Mouse (Mus musculus) limb, embryonic 12.5 days (tissue): ENCODE data around the gene Ttc7. TPM values are rescaled to one million over a fixed set of nuclear protein-coding genes. Genes with fewer than 3 reads are reported as not detected.
A peak's percentile ranks its signal among the peaks of the same experiment; 100 is the strongest.

Experiments used
- ATAC-seq: fragments of 200-750 bp; cut with Nextera tagmentation; 2 replicates; pipeline ENCODE4 v1.8.0; 2017; ENCODE audit warnings: low read depth, moderate TSS enrichment; ENCODE audit not compliant: insufficient number of reproducible peaks, insufficient read depth, low FRiP score, low TSS enrichment
- H3K27ac ChIP-seq: fragments of 300-500 bp; sonication (generic); 2 replicates; pipeline ENCODE4 v1.5.1; 2016; ENCODE audit warnings: mild to moderate bottlenecking, moderate library complexity
- H3K27me3 ChIP-seq: fragments of 300-500 bp; sonication (generic); 2 replicates; pipeline ENCODE4 v1.6.1; 2016; ENCODE audit warnings: mild to moderate bottlenecking, moderate library complexity
- H3K36me3 ChIP-seq: fragments of 300-500 bp; sonication (generic); 2 replicates; pipeline ENCODE4 v1.6.1; 2016; ENCODE audit warnings: mild to moderate bottlenecking, moderate library complexity
- H3K4me1 ChIP-seq: fragments of 300-500 bp; sonication (generic); replicated peaks from 2 replicates; pipeline ENCODE4 v1.6.1; 2016
- H3K4me2 ChIP-seq: fragments of 300-500 bp; sonication (generic); 2 replicates; pipeline ENCODE4 v1.6.1; 2016; ENCODE audit warnings: mild to moderate bottlenecking, moderate library complexity
- H3K4me3 ChIP-seq: fragments of 300-500 bp; sonication (generic); replicated peaks from 2 replicates; pipeline ENCODE4 v1.5.1; 2016; ENCODE audit warnings: mild to moderate bottlenecking
- H3K9ac ChIP-seq: fragments of 300-500 bp; sonication (generic); replicated peaks from 2 replicates; pipeline ENCODE4 v1.6.1; 2016; ENCODE audit warnings: mild to moderate bottlenecking, moderate library complexity
- H3K9me3 ChIP-seq: fragments of 300-500 bp; sonication (generic); 2 replicates; pipeline ENCODE4 v1.6.1; 2016; ENCODE audit warnings: mild to moderate bottlenecking, moderate library complexity
- WGBS: fragments of 180-500 bp; shearing (Covaris S2); methylation state at CpG from one replicate; pipeline ENCODE4 v1.1.7; 2016; 5-methylcytosine and 5-hydroxymethylcytosine counted together
- polyA plus RNA-seq: library from polyadenylated mRNA; unstranded; fragments of >200 nt; fragmentation: Nextera tagmentation; extraction: Ambion mirVana; gene quantifications from 2 replicates; pipeline ENCODE4 v1.2.1, GENCODE M21; 2016

Ttc7 gene
- polyA plus RNA-seq, 1 experiment from 2014 or later, result 4.9 TPM

DNA sequence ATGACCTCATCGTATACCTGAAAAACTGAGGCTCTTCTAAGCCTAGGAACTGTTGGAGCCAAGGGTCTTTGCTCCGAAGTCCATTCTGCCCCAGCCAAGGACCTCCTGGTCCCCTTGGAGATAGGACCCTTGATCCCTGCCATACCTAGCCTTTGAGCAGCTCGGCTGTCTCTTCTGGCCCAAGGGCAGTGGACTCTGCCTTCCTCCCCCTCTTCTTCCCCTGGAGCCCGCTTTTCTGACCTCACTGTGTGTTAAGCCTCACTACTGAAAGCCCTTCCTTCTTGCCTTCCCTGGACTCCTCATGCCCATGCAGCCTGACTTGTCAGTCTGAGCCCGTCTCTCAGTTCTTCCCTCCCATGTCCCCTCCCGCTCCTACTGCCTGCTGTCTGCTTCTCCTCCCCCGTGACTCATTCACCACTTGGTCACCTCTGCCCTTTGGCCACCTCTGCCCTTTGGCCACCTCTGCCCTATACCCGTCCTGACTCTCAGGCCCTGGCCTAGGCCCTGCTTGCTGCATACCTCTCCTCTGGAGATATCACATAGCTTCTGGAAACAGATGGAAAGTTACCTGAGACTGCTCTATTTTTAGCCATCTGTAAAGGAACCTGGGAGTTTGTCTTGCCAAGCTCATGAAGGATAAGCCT, 60.5 kb downstream of the Ttc7 start:
- no peak for ATAC-seq
- no peak overlapping the region for H3K4me3 ChIP-seq
- H3K4me2 ChIP-seq, result no peak overlapping the region
- peaks cover 11% of the 10 kb centered on the region; the same call in 1 of the 2 replicates for H3K4me1 ChIP-seq
- H3K9ac ChIP-seq, result no peak overlapping the region
- 62% methylated on average over 8 of the region's 8 CpGs for whole genome bisulfite sequencing
- H3K27me3 ChIP-seq, result peaks cover 24% of the 10 kb centered on the region
- no peaks in the 10 kb centered on the region for H3K36me3 ChIP-seq
- no peaks in the 10 kb centered on the region for H3K9me3 ChIP-seq
- H3K27ac ChIP-seq, result no peak overlapping the region

DNA sequence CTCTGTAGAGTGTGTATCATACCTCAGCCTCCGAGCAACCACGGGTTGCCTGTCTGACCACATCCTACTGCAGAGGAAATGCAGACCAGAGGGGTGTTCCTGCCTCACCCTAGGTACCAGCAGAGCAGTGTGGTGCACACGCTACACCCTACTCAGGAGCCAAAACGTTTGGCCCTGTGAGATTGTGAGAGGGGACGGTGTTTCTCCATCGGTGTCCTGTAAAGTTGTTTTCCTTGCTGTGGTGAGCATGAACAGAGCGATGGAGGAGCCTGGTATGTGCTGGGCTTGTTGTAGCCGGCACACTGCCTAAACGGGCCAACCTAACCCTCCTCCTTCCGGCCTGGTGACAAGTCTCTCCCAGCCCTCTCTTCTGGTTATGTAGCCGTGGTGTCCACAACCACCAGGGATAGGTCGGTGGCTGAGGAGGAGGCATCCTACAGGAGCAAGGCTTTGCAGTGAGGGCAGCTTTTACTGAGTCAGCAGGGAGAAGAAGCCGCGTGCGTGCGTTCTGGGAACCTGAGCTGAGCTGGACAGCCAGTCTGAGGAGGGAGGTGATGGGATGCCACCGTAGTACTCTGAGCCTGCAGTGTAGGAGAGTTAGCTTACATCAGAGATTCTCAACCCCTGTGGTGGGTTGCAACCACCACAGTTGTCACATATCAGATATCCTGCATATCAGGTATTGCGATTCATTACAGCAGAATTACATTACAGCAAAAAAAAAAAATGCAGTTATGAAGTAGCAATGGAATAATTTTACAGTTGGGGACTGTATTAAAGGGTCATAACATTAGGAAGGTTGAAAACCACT, 62.0 kb downstream of the Ttc7 start:
- no peak overlapping the region for H3K4me2 ChIP-seq
- no peak overlapping the region for H3K4me3 ChIP-seq
- H3K27me3 ChIP-seq, result peaks cover 37% of the 10 kb centered on the region
- no peak for ATAC-seq
- no peaks in the 10 kb centered on the region for H3K9me3 ChIP-seq
- H3K36me3 ChIP-seq, result no peaks in the 10 kb centered on the region
- H3K4me1 ChIP-seq, result peaks cover 26% of the 10 kb centered on the region
- no peak overlapping the region for H3K27ac ChIP-seq
- no peak overlapping the region for H3K9ac ChIP-seq
- 76% methylated on average over 18 of the region's 18 CpGs for WGBS

GRCm38 (mm10) chr17:87345252-87345593, 62.5 kb downstream of the Ttc7 start:
- 40% methylated on average over 4 of the region's 4 CpGs for WGBS
- no peak overlapping the region for H3K27ac ChIP-seq
- H3K9ac ChIP-seq, result no peak overlapping the region
- H3K4me3 ChIP-seq, result no peak overlapping the region
- H3K4me2 ChIP-seq, result no peak overlapping the region
- peaks cover 32% of the 10 kb centered on the region for H3K4me1 ChIP-seq
- peaks cover 43% of the 10 kb centered on the region for H3K27me3 ChIP-seq
- ATAC-seq, result no peak
- no peaks in the 10 kb centered on the region for H3K36me3 ChIP-seq
- no peaks in the 10 kb centered on the region for H3K9me3 ChIP-seq

DNA sequence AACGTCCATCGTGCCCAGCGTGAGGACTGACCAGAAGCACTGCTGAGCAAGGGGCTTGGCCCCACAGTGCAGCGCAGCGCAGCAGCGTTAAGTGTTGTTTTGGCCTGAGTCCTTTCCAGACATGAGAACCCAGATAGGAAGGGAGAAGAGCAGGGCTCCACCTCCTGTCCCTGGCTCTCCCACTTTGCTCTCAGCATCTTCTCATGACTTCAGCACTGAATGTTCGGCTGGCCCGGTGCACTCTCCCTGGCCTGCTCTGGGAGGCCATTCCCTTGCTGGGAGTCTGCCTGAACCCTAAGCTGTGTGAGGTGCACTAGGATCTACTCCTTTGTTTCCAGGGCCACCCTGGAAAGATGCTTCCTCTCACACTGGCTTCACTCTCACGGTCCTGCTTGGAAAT, 65.7 kb downstream of the Ttc7 start:
- WGBS, result 50% methylated on average over 9 of the region's 9 CpGs
- H3K4me1 ChIP-seq, result peaks cover 62% of the 10 kb centered on the region
- H3K4me3 ChIP-seq, result no peak overlapping the region
- H3K9me3 ChIP-seq, result no peaks in the 10 kb centered on the region
- no peaks in the 10 kb centered on the region for H3K36me3 ChIP-seq
- H3K9ac ChIP-seq, result no peak overlapping the region
- no peak for ATAC-seq
- no peak overlapping the region for H3K27ac ChIP-seq
- H3K4me2 ChIP-seq, result no peak overlapping the region
- peaks cover 37% of the 10 kb centered on the region for H3K27me3 ChIP-seq

DNA sequence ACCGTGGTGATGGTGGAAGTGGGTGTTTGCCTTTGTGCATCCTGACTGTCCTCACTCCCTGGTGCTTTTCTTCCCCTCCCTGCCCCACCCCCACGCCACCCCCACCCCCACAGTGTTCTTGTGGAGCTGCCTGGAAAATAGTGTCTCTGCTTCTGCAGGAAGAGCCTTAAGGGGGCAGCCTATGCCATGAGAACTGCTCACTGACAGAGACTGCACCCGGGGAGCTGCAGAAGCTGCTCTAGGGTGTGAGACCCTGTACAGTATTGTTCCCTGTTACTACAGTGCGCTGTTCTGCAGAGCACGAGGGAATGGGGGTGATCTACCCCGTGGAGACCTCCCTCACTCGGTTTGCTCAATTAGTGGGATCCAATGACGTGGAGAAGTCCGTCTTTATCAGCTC, 66.4 kb downstream of the Ttc7 start:
- Histone ChIP-seq H3K9ac (no peak overlapping the region), H3K4me1 (peaks cover 68% of the 10 kb centered on the region), H3K4me2 (no peak overlapping the region), H3K27me3 (peaks cover 34% of the 10 kb centered on the region), H3K36me3 (no peaks in the 10 kb centered on the region), H3K27ac (no peak overlapping the region), H3K9me3 (no peaks in the 10 kb centered on the region), H3K4me3 (no peak overlapping the region)
- no peak for ATAC-seq
- 16% methylated on average over 9 of the region's 9 CpGs for WGBS

- H3K9me3 ChIP-seq, result no peaks in the 10 kb centered on the region
- H3K4me1 ChIP-seq, result peaks cover 68% of the 10 kb centered on the region
- no peak overlapping the region for H3K4me3 ChIP-seq
- H3K27me3 ChIP-seq, result peaks cover 34% of the 10 kb centered on the region
- no peak overlapping the region for H3K4me2 ChIP-seq
- H3K27ac ChIP-seq, result 0 out of 2 replicates have a peak overlapping the region, but pooled peaks have one; percentile 75
- 45% methylated on average over 9 of the region's 9 CpGs for WGBS
- no peaks in the 10 kb centered on the region for H3K36me3 ChIP-seq
- no peak for ATAC-seq
- H3K9ac ChIP-seq, result no peak overlapping the region
Observed at GRCm38 (mm10) chr17:87349575-87349974, 66.9 kb downstream of the Ttc7 start.

DNA sequence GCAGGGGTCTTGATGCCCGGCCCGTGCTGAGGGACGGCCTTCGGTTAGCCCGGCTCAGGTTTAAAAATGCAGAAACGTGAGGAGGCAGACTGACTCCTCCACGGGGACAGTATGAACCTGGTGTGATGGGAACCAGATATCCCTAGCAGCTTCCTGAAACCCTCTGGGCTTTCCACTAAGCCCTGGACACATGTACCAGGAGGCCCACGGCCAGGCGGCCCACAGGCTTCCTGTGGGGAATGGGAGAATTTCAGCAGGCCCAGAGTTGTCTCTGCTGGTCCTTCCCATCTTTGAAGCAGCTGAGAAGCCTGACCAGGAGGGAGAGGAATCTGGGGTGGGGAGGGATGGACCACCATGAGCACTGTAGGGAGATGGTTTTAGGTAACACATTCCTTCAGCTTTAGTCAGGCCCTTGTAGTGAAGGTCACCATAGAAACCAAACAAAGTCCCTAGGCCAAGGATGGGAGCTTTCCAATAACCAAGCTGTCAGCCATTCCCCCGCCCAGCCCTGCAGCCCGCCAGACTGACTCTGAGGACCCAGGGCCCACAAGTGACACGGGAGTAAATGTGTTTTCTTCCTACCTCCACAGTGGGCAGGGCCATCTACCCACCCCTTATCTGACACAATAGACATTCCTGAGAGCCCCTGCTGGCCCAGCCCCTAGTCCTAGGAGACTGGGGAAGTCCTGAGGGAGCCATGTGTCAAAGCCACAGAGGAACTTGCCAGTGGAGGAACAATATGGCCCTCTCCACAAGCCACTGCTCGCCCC, 68.0 kb downstream of the Ttc7 start:
- Histone ChIP-seq H3K36me3 (no peaks in the 10 kb centered on the region), H3K4me1 (peaks cover 58% of the 10 kb centered on the region), H3K9me3 (no peaks in the 10 kb centered on the region), H3K27me3 (peaks cover 33% of the 10 kb centered on the region), H3K27ac (peak overlapping the region; percentile 75), H3K9ac (no peak overlapping the region), H3K4me3 (no peak overlapping the region), H3K4me2 (peak overlapping the region; percentile 40)
- WGBS, result 25% methylated on average over 13 of the region's 13 CpGs
- ATAC-seq, result peak; percentile 7; the same call in 1 of the 2 replicates

DNA sequence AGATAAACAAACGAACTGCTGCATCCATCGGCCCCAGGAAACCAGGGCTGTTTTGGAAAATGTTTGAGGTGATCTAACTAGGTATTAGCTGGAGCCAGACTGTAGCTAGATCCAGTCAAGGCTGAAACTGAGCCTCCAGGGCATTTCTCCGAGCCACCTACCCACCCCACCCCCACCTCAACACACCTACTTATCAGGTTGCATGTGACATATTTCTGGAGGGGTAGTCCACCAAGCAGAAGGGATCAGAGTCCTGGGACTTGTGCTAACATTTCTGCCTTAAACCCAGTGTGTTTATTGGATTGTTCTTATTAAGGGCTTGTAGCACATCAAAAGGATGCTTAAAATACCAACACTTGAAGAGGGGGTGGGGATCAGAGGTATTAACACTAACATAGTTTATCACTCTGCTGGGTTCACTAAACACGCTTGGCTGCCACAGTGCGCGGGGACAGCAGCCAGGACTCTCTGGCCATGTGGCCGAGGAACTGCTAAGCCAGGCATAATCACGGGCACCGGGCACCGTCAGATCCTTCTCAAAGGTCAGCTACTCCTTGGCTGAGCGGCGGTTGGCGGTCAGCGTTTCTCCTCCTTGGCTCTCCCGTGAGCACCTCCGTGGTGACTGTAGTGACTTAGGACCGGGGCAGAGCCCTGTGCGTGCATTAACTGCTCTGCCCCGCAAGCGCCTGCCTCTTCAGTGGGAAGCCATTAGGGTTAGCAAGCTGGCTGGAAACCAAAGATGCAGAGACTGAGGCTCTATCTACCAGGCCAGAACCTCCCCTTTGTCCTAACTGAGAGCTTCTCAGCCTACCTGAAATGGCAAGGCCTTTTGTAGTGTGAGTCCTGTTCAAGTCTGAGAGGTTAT, 68.8 kb downstream of the Ttc7 start:
- Histone ChIP-seq H3K27ac (peak overlapping the region; percentile 89), H3K36me3 (no peaks in the 10 kb centered on the region), H3K9ac (peak overlapping the region; percentile 31; the same call in 1 of the 2 replicates), H3K4me3 (0 out of 2 replicates have a peak overlapping the region, but pooled peaks have one; percentile 16), H3K9me3 (no peaks in the 10 kb centered on the region), H3K4me1 (peaks cover 64% of the 10 kb centered on the region), H3K4me2 (peak overlapping the region; percentile 40), H3K27me3 (peaks cover 33% of the 10 kb centered on the region)
- 5% methylated on average over 20 of the region's 20 CpGs for WGBS
- ATAC-seq, result peak; percentile 5; the same call in 1 of the 2 replicates

- Histone ChIP-seq H3K4me3 (no peak overlapping the region), H3K9me3 (no peaks in the 10 kb centered on the region), H3K27me3 (peaks cover 33% of the 10 kb centered on the region), H3K4me1 (peaks cover 66% of the 10 kb centered on the region), H3K9ac (no peak overlapping the region), H3K4me2 (peak overlapping the region; percentile 40), H3K27ac (peak overlapping the region; percentile 89), H3K36me3 (no peaks in the 10 kb centered on the region)
- WGBS, result 5% methylated on average over 16 of the region's 16 CpGs
- ATAC-seq, result peak; percentile 76
Observed at GRCm38 (mm10) chr17:87352106-87352897, 69.6 kb downstream of the Ttc7 start.

DNA sequence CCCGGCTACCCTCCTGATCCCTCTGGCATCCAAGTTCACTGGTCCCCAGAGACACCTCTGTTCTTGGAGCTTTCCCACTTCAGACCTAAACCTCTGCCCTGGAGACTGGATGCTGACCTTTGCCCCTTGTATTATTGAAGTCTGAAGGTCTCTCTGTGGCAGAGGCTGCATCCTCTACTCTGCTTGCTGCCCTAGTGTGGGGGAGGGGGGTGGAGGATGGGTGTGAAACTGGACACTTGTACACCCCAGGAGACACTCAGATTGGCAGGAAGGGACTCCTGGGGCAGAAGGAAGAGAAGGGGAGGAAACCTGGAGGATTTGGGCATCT, 70.2 kb downstream of the Ttc7 start:
- no peak overlapping the region for H3K4me3 ChIP-seq
- H3K9ac ChIP-seq, result no peak overlapping the region
- peak overlapping the region; percentile 67 for H3K27ac ChIP-seq

More for the DNA sequence above, 70.2 kb downstream of the Ttc7 start:
- peaks cover 33% of the 10 kb centered on the region for H3K27me3 ChIP-seq
- 6% methylated on average over 1 of the region's 1 CpGs for WGBS
- H3K9me3 ChIP-seq, result no peaks in the 10 kb centered on the region
- peaks cover 70% of the 10 kb centered on the region for H3K4me1 ChIP-seq
- peak overlapping the region; percentile 40 for H3K4me2 ChIP-seq
- peak; percentile 11; the same call in 1 of the 2 replicates for ATAC-seq
- no peaks in the 10 kb centered on the region for H3K36me3 ChIP-seq
